Mouse (Mus musculus) neutrophil, adult 5-6 weeks (primary cell): ENCODE measurements around the gene Med13l. TPM values are rescaled to one million over a fixed set of nuclear protein-coding genes. Genes with fewer than 3 reads are reported as not detected.

Source experiments
- ATAC-seq: fragments of 151-379, 151-347 bp; 2 replicates; pipeline ENCODE4 v1.8.0; 2017; ENCODE audit warnings: mild to moderate bottlenecking, moderate TSS enrichment; ENCODE audit not compliant: insufficient number of reproducible peaks, poor library complexity, low FRiP score, severe bottlenecking; ENCODE audit errors: extremely low read depth
- total RNA-seq: library from RNA; stranded (forward); fragments of 200-1000 nt; gene quantifications from 2 replicates; pipeline ENCODE4 v1.2.3, GENCODE M21; 2017

Med13l gene
- total RNA-seq, 1 experiment from 2014 or later, result 91.4 TPM

GRCm38 (mm10) chr5:118550493-118550892 lies 10.0 kb upstream of the Med13l start:
- ATAC-seq, result no peak

DNA sequence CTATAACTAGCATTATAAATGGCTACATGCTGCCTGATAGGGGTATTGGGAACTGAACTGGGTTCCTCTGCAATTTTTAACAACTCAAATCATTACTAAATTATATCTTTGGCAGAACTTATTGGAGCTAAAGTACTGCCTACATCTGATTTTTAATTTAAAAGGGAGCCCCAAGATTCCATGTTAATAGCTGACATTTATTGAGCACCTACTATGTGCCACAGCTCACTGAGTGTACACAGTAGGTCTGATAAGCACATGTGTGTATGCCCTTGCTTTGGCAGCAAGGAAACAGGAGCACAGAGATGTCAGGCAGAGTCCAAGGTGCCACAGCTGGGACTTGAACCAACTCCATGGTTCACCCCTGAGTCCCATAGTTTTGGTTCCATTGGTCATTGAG lies 7.2 kb upstream of the Med13l start:
- no peak for ATAC-seq

- ATAC-seq, result no peak
Observed at GRCm38 (mm10) chr5:118555305-118555704, 5.2 kb upstream of the Med13l start.

- no peak for ATAC-seq
Observed at GRCm38 (mm10) chr5:118556387-118556937, 4.0 kb upstream of the Med13l start.

DNA sequence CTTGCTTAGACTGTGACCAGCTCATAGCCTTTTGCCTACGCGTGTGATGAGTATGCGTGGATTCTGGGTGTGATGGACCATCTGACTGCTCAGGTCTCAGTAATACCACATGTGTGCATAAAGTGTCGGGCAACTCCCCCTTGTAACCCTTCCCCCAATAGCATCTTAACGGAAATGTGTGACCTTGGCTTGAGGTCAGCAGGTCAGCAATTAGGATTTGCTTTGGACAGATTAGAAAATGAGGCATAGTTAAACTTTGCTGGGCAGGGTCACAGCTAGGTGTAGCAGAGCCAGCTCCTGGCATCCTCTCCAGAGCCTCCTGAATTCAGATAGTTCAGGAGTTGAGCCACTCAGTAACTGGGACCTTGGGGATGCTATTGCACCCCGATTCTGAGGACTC lies 1.6 kb upstream of the Med13l start:
- ATAC-seq, result no peak

DNA sequence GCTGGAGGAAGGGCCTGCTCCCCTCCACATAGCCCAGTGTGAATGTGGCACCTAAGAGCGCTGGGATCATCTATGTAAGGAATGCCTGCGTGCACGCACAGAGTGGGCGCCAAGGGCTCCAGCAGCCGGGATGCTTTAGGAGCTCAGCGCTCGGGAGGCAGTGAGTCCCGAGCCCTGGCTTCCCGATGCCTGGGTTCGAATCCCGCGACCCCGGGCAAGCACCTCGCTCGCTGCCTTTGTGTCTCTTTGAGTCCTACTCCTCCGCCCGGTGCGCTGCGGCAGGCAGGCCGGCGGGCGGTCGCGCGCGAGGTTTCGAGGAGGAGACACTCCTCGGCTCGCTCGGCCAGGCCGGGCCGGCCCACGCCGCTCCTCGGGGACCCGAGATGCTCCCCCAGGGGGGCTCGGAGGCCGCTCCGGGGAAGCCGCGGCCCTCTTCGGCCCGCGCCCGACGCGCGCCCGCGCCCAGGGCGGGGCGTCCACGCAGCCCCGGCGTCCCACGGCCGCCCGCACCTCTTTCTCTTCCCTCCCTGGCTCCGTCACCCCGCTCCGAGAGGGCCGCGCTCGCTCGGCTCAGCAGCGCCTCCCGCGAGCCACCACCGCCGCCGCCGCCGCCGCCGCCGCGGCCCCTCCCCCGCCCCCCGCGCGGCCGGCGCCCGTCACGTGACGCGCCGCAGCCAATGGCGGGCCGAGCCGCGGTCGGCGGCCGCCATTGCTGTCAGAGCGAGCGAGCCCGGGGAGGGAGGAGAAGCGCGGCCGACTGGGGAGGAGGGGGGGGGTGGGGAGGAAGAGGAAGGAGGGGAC lies 695 bp upstream of the Med13l start:
- ATAC-seq, result peak; percentile 67

DNA sequence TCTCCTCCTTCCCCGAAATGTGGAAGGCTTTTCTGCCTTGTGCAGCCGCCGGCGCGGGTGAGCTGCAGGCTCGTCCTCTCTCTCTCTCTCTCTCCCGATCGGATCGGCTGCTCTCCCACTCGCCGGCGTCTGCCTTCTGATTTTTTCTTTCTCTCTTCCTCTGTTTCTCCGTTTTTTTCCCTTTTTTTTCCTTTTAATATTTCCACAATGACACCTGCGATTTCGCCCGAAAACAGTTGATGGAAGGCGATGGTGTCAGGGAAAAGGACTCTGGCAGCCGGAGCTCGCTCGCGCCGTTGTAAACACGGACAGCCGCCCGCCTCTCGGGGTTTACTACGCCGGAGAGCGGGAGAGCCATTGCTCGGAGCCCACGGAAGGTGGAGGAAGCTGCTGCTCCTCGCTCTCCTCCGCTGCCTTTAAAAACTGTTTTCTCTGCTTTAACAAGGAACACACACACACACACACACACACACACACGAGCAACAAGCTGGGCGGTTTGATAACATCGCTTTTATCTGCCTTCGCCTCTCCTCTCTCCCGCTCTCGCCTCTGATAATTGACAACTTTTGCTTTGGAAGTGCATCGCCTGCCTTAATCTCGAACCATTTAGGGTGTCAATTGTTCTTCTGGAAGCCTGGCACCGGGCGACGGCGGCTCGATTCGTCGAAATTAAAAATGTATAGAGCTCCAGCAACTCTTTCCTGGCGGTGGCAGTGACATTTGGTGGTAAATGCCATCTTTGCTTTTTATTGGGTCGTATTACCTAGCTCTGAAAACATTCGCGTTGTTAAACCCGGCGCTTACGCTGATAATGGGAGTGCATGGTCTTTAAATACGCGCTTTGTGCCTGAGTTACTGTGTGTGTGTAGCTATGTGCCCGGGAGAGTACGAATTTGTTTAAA lies 858 bp downstream of the Med13l start:
- no peak for ATAC-seq

DNA sequence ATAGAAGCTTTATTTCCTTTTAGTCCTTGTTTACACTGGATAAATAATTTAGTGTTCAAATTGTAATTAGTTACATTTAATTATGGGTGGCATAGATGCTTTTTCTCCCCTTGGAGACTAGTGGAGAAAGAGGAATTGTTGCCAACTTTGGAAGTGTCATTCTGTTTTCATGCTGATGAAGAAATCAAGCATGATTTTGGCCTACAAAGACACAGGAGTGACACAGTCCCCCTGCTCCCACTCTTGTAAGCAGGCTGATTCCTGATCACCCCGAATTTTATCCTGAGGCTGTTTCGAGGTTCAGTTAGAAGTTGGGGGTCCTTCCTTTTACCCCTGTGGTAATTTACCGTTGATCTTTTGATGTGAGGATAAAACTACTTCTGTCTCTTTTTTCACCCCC lies 1.7 kb downstream of the Med13l start:
- no peak for ATAC-seq

- peak; percentile 11; the same call in 1 of the 2 replicates for ATAC-seq
Observed at GRCm38 (mm10) chr5:118563590-118563989, 3.1 kb downstream of the Med13l start.

DNA sequence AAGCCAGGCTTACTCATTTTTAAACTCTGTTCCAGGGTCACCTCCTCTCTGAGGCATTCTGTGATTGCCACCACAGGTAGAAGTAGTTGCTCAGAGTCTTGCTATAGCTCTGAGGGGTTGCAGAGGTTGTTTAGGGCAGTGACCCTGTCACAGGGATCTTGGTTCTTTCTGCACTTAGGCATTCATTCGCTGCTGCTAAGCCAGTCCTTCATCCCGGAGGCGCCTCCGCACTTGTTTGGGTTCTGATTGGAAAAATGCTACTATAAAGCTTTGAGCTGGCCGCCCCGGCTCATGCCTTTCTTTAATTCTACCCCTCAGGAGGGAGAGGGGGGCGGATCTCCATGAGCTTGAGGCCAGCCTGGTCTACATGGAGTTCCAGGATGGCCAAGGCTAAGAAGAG lies 6.9 kb downstream of the Med13l start:
- ATAC-seq, result no peak

DNA sequence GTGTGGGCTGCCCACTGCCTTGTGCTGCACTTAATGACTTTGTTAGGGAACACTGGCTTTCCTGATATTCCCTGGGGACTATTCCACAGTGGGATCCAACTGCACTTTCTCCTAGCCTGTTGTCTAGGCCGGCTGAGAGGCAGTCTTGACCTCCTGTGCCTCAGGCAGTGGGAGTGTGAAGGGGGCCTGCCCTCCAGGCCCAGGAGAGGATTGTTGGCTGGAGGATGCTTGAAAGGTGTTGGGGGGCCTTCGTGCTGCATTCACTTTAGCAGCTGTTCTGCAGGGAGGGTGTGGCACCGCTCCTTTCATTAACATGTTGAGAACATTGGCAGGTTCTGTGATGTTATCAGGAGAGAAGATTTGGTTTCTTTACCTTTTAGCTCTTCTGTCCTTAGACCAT lies 8.5 kb downstream of the Med13l start:
- ATAC-seq, result no peak

DNA sequence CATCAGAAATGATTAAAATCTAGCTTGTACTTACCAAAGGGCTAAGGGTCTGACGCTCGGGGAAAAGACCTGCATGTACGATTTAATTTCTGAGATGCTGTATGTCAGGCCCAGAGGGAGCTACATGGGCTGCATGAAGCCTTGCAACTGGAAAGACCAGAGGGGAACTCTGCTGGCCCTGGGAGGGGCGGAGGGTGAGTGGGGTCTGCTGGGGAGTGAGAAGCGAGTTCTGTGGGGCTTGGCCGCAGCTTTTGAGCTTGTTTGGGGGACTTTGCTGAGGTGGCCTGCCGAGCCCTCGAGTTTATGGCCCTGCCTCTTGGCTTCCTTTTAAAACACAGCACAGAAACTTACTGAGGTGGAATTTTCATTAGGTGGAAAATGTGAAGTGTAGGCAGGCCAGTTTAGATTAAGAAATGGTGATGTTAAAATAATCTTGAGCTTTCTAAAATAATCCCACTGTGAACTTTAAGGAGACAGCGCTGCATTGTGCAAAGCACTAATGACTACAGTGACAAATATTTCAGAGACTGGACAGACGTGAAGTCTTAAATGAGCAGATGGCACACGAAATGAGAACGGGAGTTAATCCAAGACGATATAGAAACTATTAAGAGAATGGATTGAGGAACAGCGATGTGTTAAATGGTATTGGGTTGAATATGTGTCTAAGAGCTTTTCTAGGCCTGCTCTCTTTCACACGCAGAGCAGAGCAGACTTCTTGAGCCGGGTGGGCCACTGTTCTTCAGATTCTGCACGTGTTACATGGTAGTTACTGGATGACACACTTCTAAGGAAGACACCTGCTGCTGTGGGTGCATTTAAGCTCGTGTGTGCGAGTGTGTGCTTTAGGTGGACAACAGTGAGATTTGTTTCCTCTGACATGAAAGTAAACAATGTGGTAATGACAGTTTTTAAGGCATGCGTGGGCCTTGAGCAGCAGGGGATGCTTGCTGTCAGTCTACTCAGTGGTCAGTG lies 9.4 kb downstream of the Med13l start:
- no peak for ATAC-seq

- ATAC-seq, result no peak
Observed at GRCm38 (mm10) chr5:118571504-118571903, 11.0 kb downstream of the Med13l start.

DNA sequence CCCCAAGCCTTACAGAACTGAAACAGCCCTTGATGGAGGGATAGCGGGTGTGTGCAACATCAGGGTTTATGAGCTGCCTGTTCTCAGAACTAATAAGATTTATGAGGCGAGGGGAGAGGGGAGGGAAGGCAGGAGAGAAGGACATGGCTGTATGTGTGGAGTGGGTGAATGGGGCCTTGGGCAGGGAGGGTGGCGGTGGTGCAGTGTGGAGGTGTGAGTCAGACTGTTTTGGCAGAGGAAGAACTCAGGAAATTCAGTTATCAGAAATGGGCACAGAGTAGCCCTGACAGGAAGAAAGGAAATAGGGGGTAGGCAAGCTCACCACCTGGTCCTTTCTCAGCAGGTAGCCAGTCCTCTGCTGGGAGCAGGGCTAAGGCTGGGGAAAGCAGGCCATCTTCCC lies 13.8 kb downstream of the Med13l start:
- ATAC-seq, result no peak

- no peak for ATAC-seq
Observed at GRCm38 (mm10) chr5:118574997-118575396, 14.5 kb downstream of the Med13l start.

DNA sequence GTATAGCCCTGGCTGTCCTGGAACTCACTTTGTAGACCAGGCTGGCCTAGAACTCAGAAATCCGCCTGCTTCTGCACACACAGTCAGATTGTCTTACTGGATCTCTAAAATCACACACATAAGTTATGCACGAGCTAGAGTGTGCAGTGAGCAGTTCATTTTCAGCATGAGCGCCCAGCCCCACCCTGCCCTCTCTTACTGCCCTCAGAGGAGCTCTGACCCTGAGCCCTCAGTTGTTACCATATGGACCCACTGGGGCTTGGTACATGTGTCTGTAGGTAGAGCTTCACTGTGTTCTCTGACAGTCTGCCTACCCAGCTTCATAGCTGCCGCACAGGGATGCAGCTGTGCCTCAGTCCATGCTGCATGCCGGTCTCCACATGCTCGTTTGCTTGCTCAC lies 15.4 kb downstream of the Med13l start:
- 0 out of 2 replicates have a peak, but pooled peaks have one; percentile 10 for ATAC-seq

DNA sequence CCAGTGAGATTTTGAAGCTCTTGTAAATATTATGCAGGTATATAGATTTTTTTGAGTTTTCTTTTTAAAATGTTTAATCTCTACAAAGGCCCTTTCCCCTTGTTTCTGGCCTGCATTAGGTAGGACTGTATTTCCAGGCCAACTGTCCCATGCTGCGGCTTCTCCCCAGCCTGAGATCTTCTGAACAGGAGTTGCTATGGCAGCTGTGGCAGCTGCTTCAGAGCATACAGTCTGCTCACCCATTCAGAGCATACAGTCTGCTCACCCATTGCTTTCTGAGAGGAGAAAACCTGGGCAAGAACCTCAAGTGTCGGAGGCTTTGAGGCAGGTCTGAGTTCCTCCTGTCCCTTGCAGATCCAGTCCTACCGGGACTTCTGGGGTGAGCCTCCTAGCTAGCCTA lies 16.3 kb downstream of the Med13l start:
- ATAC-seq, result no peak

DNA sequence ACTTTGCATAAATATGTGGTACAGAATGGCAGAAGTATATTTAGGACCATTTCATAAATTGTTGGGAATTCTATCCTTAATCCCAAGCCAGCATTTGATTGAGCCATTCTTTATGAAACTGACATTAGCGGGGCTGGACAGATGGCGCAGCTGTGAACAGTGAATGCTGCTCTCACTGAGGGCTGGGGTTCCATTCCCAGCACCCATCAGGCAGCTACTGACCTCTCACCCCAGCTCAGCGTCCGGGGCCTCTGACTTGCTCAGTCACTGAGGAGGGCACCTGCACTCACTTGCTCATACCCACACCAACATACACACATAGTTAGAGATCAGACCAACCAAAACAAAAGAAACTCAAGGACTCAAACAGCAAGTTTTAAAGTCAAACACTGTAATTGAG lies 24.9 kb downstream of the Med13l start:
- no peak for ATAC-seq

DNA sequence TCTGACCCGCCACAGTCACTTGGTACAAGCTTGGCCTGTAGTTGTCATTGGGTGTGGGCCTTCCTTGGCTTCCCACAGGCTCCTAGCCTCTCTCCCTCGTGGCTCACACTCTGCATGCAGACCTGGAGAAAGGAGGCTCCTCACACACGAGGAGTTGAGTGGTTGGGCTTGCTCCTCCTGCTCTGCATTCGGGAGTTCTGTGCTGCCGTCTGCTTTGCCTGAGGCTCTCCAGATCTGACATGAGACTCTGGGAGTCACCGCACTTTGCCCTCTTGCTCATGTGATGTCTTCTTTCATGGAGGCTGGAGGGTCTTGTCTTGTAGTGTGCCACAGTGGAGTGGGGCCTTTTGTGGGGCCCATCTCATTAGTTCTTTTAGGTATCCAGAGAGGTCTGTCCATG lies 26.1 kb downstream of the Med13l start:
- no peak for ATAC-seq
